Mouse (Mus musculus): Measurements from ENCODE around the gene Stx8. TPM values are rescaled to one million over a fixed set of nuclear protein-coding genes. Genes with fewer than 3 reads are reported as not detected.

The Stx8 gene
- polyA plus RNA-seq, 1 experiment from 2014 or later, result 68.1 TPM

- H3K9me3 ChIP-seq, result no peaks in the 10 kb centered on the region
- WGBS, result 37% methylated on average over 6 of the region's 6 CpGs
- no peak overlapping the region for H3K27ac ChIP-seq
- no peak for ATAC-seq (ENCODE audit: insufficient number of reproducible peaks, insufficient read depth, low FRiP score, low TSS enrichment, low read depth)
- H3K4me3 ChIP-seq, result no peak overlapping the region
- no peak overlapping the region for H3K4me2 ChIP-seq
- H3K9ac ChIP-seq, result no peak overlapping the region
- no peaks in the 10 kb centered on the region for H3K36me3 ChIP-seq
- H3K4me1 ChIP-seq, result peaks cover 40% of the 10 kb centered on the region
- no peaks in the 10 kb centered on the region for H3K27me3 ChIP-seq
Observed at GRCm38 (mm10) chr11:68215206-68215912, 249.4 kb downstream of the Stx8 start.

GRCm38 (mm10) chr11:68216041-68216440 is 250.0 kb downstream of the Stx8 start:
- 77% methylated on average over 11 of the region's 11 CpGs for WGBS

GRCm38 (mm10) chr11:68220733-68221132 is 254.7 kb downstream of the Stx8 start:
- no peak for ATAC-seq (ENCODE audit: insufficient number of reproducible peaks, insufficient read depth, low FRiP score, low TSS enrichment, low read depth)
- H3K9ac ChIP-seq, result no peak overlapping the region
- H3K4me3 ChIP-seq, result no peak overlapping the region
- H3K36me3 ChIP-seq, result no peaks in the 10 kb centered on the region
- H3K27ac ChIP-seq, result no peak overlapping the region
- no peak overlapping the region for H3K4me2 ChIP-seq
- WGBS, result 35% methylated on average over 4 of the region's 4 CpGs
- H3K4me1 ChIP-seq, result peaks cover 19% of the 10 kb centered on the region
- no peaks in the 10 kb centered on the region; the same call in 1 of the 2 replicates for H3K27me3 ChIP-seq
- H3K9me3 ChIP-seq, result no peaks in the 10 kb centered on the region

More at GRCm38 (mm10) chr11:68216041-68216440, 250.0 kb downstream of the Stx8 start:
- no peaks in the 10 kb centered on the region for H3K27me3 ChIP-seq
- no peaks in the 10 kb centered on the region for H3K9me3 ChIP-seq
- H3K4me2 ChIP-seq, result no peak overlapping the region
- no peak overlapping the region for H3K4me3 ChIP-seq
- peaks cover 46% of the 10 kb centered on the region for H3K4me1 ChIP-seq
- H3K36me3 ChIP-seq, result no peaks in the 10 kb centered on the region
- ATAC-seq (ENCODE audit: insufficient number of reproducible peaks, insufficient read depth, low FRiP score, low TSS enrichment, low read depth), result no peak
- H3K9ac ChIP-seq, result no peak overlapping the region
- no peak overlapping the region for H3K27ac ChIP-seq

DNA sequence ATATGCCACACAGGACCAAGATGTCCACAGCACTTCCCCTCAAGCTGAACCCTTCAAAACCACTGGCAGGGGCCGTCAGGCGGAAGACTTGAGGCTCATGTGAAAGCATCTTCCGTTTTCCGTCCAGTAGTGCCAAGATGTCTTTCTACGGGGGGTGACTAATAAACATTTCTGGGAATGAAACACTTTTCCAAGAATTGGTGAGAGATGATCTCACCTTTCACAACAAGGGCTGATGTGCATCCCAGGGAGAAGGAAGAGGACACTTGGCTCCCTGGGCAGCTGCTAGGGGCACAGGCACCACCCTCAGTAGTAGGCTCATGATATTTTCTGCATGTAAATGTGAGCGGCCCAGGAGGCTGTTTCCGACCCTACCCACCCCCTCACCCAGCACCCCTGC is 256.2 kb downstream of the Stx8 start:
- H3K27ac ChIP-seq, result no peak overlapping the region
- no peaks in the 10 kb centered on the region for H3K9me3 ChIP-seq
- no peak overlapping the region for H3K4me3 ChIP-seq
- no peaks in the 10 kb centered on the region; the same call in 1 of the 2 replicates for H3K27me3 ChIP-seq
- no peak overlapping the region for H3K4me2 ChIP-seq
- no peaks in the 10 kb centered on the region for H3K36me3 ChIP-seq
- H3K4me1 ChIP-seq, result peaks cover 9% of the 10 kb centered on the region
- H3K9ac ChIP-seq, result no peak overlapping the region
- ATAC-seq (ENCODE audit: insufficient number of reproducible peaks, insufficient read depth, low FRiP score, low TSS enrichment, low read depth), result no peak
- 91% methylated on average over 7 of the region's 7 CpGs for WGBS

DNA sequence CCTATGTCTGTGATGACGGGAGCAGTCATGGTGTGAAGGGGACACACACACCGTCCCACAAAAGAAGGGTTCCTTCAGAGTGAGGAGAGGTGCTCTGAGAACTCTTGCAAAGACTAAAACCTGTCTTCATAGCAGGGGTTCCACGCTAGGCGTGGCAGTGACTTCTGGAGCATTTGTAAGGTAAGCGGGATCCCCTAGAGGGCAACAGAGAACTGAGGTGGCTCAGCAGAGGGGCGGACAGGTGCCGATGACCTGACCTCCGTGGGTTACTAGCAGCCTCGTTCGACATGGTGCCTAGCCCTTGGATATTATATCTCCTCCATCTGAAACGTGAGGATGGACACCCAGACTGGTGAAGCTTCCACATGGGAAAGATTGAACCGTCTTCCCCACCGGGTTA is 257.1 kb downstream of the Stx8 start:
- no peaks in the 10 kb centered on the region; the same call in 1 of the 2 replicates for H3K27me3 ChIP-seq
- H3K9me3 ChIP-seq, result no peaks in the 10 kb centered on the region
- H3K4me2 ChIP-seq, result no peak overlapping the region
- H3K9ac ChIP-seq, result no peak overlapping the region
- no peak for ATAC-seq (ENCODE audit: insufficient number of reproducible peaks, insufficient read depth, low FRiP score, low TSS enrichment, low read depth)
- peaks cover 9% of the 10 kb centered on the region for H3K4me1 ChIP-seq
- no peaks in the 10 kb centered on the region for H3K36me3 ChIP-seq
- H3K27ac ChIP-seq, result no peak overlapping the region
- 61% methylated on average over 13 of the region's 13 CpGs for WGBS
- no peak overlapping the region for H3K4me3 ChIP-seq

DNA sequence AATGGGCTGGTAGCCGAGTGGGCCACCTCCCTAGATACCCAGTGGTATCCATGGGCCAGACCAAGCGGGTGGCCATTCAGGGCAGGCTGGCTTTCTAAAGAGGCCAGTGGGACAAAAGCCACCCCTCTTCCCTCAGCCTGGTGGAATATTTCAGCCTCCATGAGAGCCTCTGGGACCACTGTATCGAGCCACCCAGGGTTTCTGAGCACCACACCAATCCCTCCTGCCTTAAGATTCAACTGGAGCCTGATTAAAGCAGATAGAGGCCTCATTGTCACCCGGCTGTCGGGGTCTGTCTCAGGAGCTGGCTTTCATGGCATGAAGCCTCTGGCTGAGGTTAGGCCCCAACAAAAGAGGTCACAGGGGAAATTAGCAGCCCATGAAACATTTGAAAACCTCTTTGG is 260.7 kb downstream of the Stx8 start:
- 56% methylated on average over 5 of the region's 5 CpGs for WGBS
- Histone ChIP-seq H3K36me3 (no peaks in the 10 kb centered on the region), H3K9me3 (no peaks in the 10 kb centered on the region), H3K27ac (no peak overlapping the region), H3K9ac (no peak overlapping the region), H3K27me3 (no peaks in the 10 kb centered on the region; the same call in 1 of the 2 replicates), H3K4me1 (peaks cover 15% of the 10 kb centered on the region), H3K4me2 (no peak overlapping the region), H3K4me3 (no peak overlapping the region)
- no peak for ATAC-seq (ENCODE audit: insufficient number of reproducible peaks, insufficient read depth, low FRiP score, low TSS enrichment, low read depth)

- Histone ChIP-seq H3K9me3 (no peaks in the 10 kb centered on the region), H3K36me3 (no peaks in the 10 kb centered on the region), H3K4me1 (peaks cover 15% of the 10 kb centered on the region), H3K27me3 (no peaks in the 10 kb centered on the region; the same call in 1 of the 2 replicates), H3K27ac (no peak overlapping the region), H3K4me3 (no peak overlapping the region), H3K9ac (no peak overlapping the region), H3K4me2 (no peak overlapping the region)
- ATAC-seq (ENCODE audit: insufficient number of reproducible peaks, insufficient read depth, low FRiP score, low TSS enrichment, low read depth), result no peak
- 94% methylated on average over 6 of the region's 6 CpGs for WGBS
Observed at GRCm38 (mm10) chr11:68227837-68228236, 261.8 kb downstream of the Stx8 start.

DNA sequence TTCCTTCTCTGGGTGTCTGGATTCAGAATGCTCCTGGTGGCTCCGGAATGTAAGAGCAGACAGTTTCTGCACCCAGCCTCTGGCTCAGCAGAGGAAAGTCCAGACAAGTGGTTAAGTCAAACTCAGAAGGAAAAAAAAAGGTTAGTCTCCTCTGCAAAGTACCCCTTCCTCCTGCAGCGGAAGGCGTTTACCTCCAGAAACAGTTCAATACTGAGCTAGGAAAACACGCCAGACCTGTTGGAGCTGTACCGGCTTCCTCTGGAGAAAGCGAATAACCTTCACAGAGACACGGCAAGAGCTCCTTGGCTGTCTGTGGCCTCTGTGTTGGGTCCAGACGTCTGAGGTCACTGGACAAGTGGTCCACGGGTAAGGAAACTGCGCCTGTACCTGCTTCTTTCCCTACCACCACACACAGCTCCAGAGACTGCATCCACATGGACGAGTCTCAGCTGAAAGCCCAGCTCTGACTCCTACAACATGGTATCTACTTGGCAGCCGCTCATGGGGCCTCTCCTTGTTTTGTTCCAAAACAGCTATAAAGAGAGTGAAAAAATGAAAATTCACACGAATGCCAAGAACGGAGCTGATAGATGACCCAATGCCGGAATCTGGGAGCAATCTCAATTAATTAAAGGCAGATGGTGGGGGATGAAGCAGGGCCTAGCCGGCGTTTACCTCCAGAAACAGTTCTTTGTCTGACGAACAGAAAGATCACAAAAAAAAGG is 263.1 kb downstream of the Stx8 start:
- Histone ChIP-seq H3K9me3 (no peaks in the 10 kb centered on the region), H3K4me1 (peaks cover 15% of the 10 kb centered on the region), H3K4me2 (peak overlapping the region; percentile 17; the same call in 1 of the 2 replicates), H3K27me3 (no peaks in the 10 kb centered on the region), H3K9ac (peak overlapping the region; percentile 32; the same call in 1 of the 2 replicates), H3K36me3 (no peaks in the 10 kb centered on the region), H3K27ac (peak overlapping the region; percentile 77), H3K4me3 (no peak overlapping the region)
- no peak for ATAC-seq (ENCODE audit: insufficient number of reproducible peaks, insufficient read depth, low FRiP score, low TSS enrichment, low read depth)
- 35% methylated on average over 18 of the region's 18 CpGs for WGBS

DNA sequence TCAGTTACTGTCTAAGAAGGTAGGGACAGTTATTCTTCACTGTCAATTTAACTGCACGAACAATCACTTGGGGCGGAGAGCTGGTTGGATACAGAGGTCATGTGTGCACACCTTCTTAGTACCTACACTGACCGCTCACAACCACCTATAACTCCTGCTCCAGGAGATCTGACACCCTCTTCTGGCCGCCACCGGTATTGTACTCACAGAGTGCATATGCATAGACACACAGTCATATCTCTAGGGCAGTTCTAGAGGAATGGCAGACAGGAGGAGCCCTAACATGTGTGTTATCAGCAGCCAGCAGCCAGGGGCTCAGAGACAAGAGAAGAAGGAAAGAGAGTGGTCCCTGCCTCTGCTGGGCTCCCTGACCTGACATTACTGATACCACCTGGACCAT is 265.6 kb downstream of the Stx8 start:
- no peak overlapping the region for H3K4me2 ChIP-seq
- 96% methylated on average over 5 of the region's 5 CpGs for WGBS
- no peak overlapping the region for H3K4me3 ChIP-seq
- H3K27ac ChIP-seq, result no peak overlapping the region
- no peaks in the 10 kb centered on the region for H3K27me3 ChIP-seq
- H3K9me3 ChIP-seq, result peaks cover 5% of the 10 kb centered on the region
- H3K36me3 ChIP-seq, result no peaks in the 10 kb centered on the region
- no peak overlapping the region for H3K9ac ChIP-seq
- no peak for ATAC-seq (ENCODE audit: insufficient number of reproducible peaks, insufficient read depth, low FRiP score, low TSS enrichment, low read depth)
- H3K4me1 ChIP-seq, result peaks cover 15% of the 10 kb centered on the region

DNA sequence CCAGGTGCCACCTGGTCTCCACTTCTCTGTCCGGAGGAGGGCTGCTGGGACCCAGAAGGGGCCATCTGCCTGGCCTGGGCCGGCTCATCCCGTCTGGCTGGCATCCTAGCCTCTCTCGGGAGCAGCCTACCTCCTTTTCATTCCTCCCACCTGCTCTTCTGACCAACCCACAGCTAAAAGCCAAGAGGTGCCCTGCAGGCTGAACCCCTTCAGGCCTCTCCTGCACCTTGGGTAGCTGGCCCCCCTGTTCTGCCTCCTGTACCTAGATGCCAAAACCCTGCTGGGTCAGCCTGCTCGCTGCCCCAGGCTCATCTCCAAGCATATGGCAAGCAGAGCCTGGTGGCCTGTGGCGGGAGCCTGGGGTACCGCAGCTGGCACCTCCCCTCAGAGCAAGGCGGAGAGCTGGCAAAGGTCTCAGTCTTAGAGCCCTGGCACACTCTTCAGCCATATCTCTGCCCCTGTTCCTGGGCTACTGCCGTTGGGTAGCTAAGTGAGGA is 267.5 kb downstream of the Stx8 start:
- ATAC-seq (ENCODE audit: insufficient number of reproducible peaks, insufficient read depth, low FRiP score, low TSS enrichment, low read depth), result no peak

DNA sequence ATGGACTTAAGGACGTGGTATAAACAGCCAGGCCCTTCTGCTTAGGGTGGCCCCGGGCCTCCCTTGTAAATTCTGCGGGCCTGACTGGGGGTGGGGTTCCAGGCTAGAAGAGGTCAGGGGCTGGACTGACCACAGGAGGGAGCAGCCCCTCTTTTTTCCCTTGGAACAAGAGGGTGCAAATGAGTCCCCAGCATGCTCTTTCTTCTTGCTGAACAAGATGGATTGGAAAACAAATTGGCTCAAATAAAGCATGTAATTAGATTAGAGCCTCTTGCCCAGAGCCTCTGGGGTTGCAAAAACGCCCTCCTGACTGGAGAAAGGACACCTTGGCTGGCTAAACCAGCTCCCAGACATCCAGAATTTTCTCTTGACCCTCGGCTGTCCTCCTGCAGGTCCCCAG is 273.8 kb downstream of the Stx8 start:
- Histone ChIP-seq H3K36me3 (no peaks in the 10 kb centered on the region), H3K9me3 (peaks cover 5% of the 10 kb centered on the region), H3K4me1 (peaks cover 11% of the 10 kb centered on the region; the same call in 1 of the 2 replicates), H3K27me3 (peaks cover 6% of the 10 kb centered on the region; the same call in 1 of the 2 replicates), H3K4me2 (no peak overlapping the region), H3K27ac (no peak overlapping the region), H3K9ac (no peak overlapping the region), H3K4me3 (no peak overlapping the region)
- 29% methylated on average over 5 of the region's 5 CpGs for WGBS
- ATAC-seq (ENCODE audit: insufficient number of reproducible peaks, insufficient read depth, low FRiP score, low TSS enrichment, low read depth), result no peak

More for the DNA sequence above, 267.5 kb downstream of the Stx8 start:
- H3K27ac ChIP-seq, result no peak overlapping the region
- 83% methylated on average over 9 of the region's 9 CpGs for WGBS
- H3K9ac ChIP-seq, result no peak overlapping the region
- peaks cover 3% of the 10 kb centered on the region; the same call in 1 of the 2 replicates for H3K27me3 ChIP-seq
- H3K36me3 ChIP-seq, result no peaks in the 10 kb centered on the region
- no peak overlapping the region for H3K4me3 ChIP-seq
- peaks cover 16% of the 10 kb centered on the region for H3K4me1 ChIP-seq
- H3K9me3 ChIP-seq, result peaks cover 5% of the 10 kb centered on the region
- no peak overlapping the region for H3K4me2 ChIP-seq
